Mouse (Mus musculus): ENCODE measurements around the gene Snd1.

The Snd1 gene

GRCm38 (mm10) chr6:28597266-28597665, 122.3 kb downstream of the Snd1 start:
- DNase-seq: no peak

- no peak for DNase-seq
These were observed 124.2 kb downstream of the Snd1 start for GRCm38 (mm10) chr6:28599120-28599519.

GRCm38 (mm10) chr6:28600404-28600803, 125.5 kb downstream of the Snd1 start:
- DNase-seq: no peak

- DNase-seq: no peak
These were observed 128.5 kb downstream of the Snd1 start for GRCm38 (mm10) chr6:28603401-28603800.

- no peak for DNase-seq
These were observed 128.9 kb downstream of the Snd1 start for GRCm38 (mm10) chr6:28603823-28604222.

GRCm38 (mm10) chr6:28609291-28609690, 134.4 kb downstream of the Snd1 start:
- DNase-seq: no peak

- no peak for DNase-seq
These were observed 135.2 kb downstream of the Snd1 start for GRCm38 (mm10) chr6:28610127-28610526.

GRCm38 (mm10) chr6:28613441-28613840, 138.5 kb downstream of the Snd1 start:
- no peak for DNase-seq

- DNase-seq: no peak
These were observed 139.9 kb downstream of the Snd1 start for GRCm38 (mm10) chr6:28614856-28615255.

- DNase-seq: no peak
These were observed 140.5 kb downstream of the Snd1 start for GRCm38 (mm10) chr6:28615408-28615807.

- no peak for DNase-seq
These were observed 141.0 kb downstream of the Snd1 start for GRCm38 (mm10) chr6:28615966-28616365.

GRCm38 (mm10) chr6:28618299-28618698, 143.4 kb downstream of the Snd1 start:
- no peak for DNase-seq

- peak; percentile 83 for DNase-seq
These were observed 143.8 kb downstream of the Snd1 start for GRCm38 (mm10) chr6:28618751-28619153.

GRCm38 (mm10) chr6:28621431-28621830, 146.5 kb downstream of the Snd1 start:
- no peak for DNase-seq

GRCm38 (mm10) chr6:28621961-28622360, 147.0 kb downstream of the Snd1 start:
- no peak for DNase-seq

GRCm38 (mm10) chr6:28622522-28622921, 147.6 kb downstream of the Snd1 start:
- peak; percentile 56 for DNase-seq

GRCm38 (mm10) chr6:28622963-28623362, 148.0 kb downstream of the Snd1 start:
- DNase-seq: no peak

- DNase-seq: no peak
These were observed 153.5 kb downstream of the Snd1 start for GRCm38 (mm10) chr6:28628408-28628807.

GRCm38 (mm10) chr6:28629866-28630265, 154.9 kb downstream of the Snd1 start:
- DNase-seq: no peak

GRCm38 (mm10) chr6:28630926-28631325, 156.0 kb downstream of the Snd1 start:
- no peak for DNase-seq

- DNase-seq: peak; percentile 27
These were observed 158.2 kb downstream of the Snd1 start for GRCm38 (mm10) chr6:28633120-28633519.

GRCm38 (mm10) chr6:28633656-28634055, 158.7 kb downstream of the Snd1 start:
- DNase-seq: no peak

- no peak for DNase-seq
These were observed 160.2 kb downstream of the Snd1 start for GRCm38 (mm10) chr6:28635092-28635491.

GRCm38 (mm10) chr6:28635531-28636348, 160.8 kb downstream of the Snd1 start:
- DNase-seq: no peak

GRCm38 (mm10) chr6:28640088-28640487, 165.1 kb downstream of the Snd1 start:
- DNase-seq: no peak
